ENCODE assay signal across 17 mouse cellular contexts in the genomic region with DNA sequence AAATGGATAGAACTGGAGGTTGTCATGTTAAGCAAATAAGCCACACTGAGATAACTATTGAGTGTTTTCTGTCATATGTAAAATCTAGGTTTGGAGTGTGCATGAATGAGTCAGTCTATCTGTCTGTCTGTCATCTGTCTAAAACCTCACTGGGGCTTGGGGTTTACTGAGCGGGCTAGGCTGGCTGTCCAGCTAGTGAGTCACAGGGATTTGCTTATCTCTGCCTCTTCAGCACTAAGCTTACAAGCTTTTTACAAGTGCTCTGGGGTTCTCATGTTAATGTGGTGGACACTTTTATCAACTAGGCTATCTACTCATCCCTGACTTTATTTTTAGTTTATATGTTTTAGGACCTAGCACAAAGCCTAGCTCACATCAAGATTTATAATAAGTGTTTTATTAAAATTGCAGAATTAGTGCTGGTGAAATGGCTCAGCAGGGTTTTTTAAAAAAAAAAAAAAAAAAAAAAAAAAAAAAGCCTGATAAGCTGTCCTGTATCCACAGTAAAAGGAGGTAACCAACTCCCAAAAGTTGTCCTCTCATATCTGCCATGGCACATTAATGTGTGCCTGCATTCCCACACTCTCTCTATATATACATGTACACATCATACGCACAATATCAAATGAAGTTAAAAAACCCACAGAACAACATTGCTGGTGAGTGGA. TPM values are rescaled to one million over a fixed set of nuclear protein-coding genes. Genes with fewer than 3 reads are reported as not detected.
DNase-seq lines count a peak whose midpoint lies in the region; ATAC-seq and TF ChIP-seq lines count a peak whose summit lies in the region.
"Had no signal": no experiment of that assay in that cellular context is flagged by ENCODE, and none has a peak within 500 bp of the region (broad histone marks: within the 10 kb centered on the region; RNA-seq: fewer than 3 reads in every experiment).

No protein-coding gene starts in this region.

- no peak for TF ChIP-seq POLR2A in myocyte (IDR thresholded peaks at IDR 0.05; ENCODE audit: insufficient read length, low read depth)

- intact Hi-C loops in heart, postnatal 36 days (cut with DNase I) = no loop called here

- no peak for TF ChIP-seq CTCF in C2C12 (IDR thresholded peaks at IDR 0.05; ENCODE audit: control insufficient read depth, insufficient read depth, insufficient read length)
- TF ChIP-seq CTCF in intestine, postnatal 0 days (IDR thresholded peaks at IDR 0.05; ENCODE audit: low read depth) = no peak

- H3K79me3 ChIP-seq in C2C12 (ENCODE audit: low read depth) = peaks cover 61% of the 10 kb centered on the region

- no peak overlapping the region for H3K9ac ChIP-seq in heart, embryonic 14.5 days (ENCODE audit: low read length)
- no peak overlapping the region for H3K9ac ChIP-seq in intestine, postnatal 0 days (ENCODE audit: low read depth, low read length)
- H3K9ac ChIP-seq: forebrain, embryonic 15.5 days; heart, embryonic 15.5 days; hindbrain, embryonic 15.5 days; midbrain, embryonic 15.5 days had no signal

- H3K79me2 ChIP-seq in C2C12 (ENCODE audit: control insufficient read depth, insufficient read depth) (peaks cover 94% of the 10 kb centered on the region), myocyte (ENCODE audit: control insufficient read depth, insufficient read depth) (peaks cover 89% of the 10 kb centered on the region)

- H3K4me1 ChIP-seq in heart, embryonic 14.5 days (ENCODE audit: control insufficient read depth in 2 of 2, insufficient read depth in 2 of 2, low read length in 2 of 2) = peaks cover 2 to 46% of the 10 kb centered on the region in 2 experiments; a peak in 3 of 4 replicates
- H3K4me1 ChIP-seq in intestine, postnatal 0 days (replicated peaks; ENCODE audit: control insufficient read depth, insufficient read depth, low read length) = no peaks in the 10 kb centered on the region; the same call in 1 of the 2 replicates
- H3K4me1 ChIP-seq: forebrain, embryonic 15.5 days; hindbrain, embryonic 15.5 days; midbrain, embryonic 15.5 days had no signal

- 35% methylated on average over 2 of the region's 2 CpGs for WGBS in heart, embryonic 14.5 days
- WGBS in intestine, postnatal 0 days = 70% methylated on average over 2 of the region's 2 CpGs

- no peak for DNase-seq in heart, postnatal 36 days
- DNase-seq in c-Kit-positive CD71-negative TER-119-negative erythroid progenitor cells, embryonic 14.5 days (ENCODE audit: low read depth) = peak; percentile 43
- no peak for DNase-seq in embryo, embryonic 10 days (ENCODE audit: low spot score)
- DNase-seq: cerebellum, adult 9-11 months; kidney, adult 18-20 months; kidney, postnatal 36 days; lung, adult 18-20 months; right cerebral cortex, postnatal 14 days; thymus, postnatal 36 days had no signal

- H3ac ChIP-seq in C2C12 (ENCODE audit: control insufficient read depth, insufficient read length, low read depth) = no peak overlapping the region
- no peak overlapping the region for H3ac ChIP-seq in myocyte (ENCODE audit: control insufficient read depth, insufficient read length)

- H3K27ac ChIP-seq in heart, embryonic 14.5 days (replicated peaks in 1 of 2; ENCODE audit: control insufficient read depth in 1 of 2, insufficient read depth in 1 of 2, low read depth in 2 of 2, low read length in 2 of 2) = no peak overlapping the region
- H3K27ac ChIP-seq in intestine, postnatal 0 days (ENCODE audit: low read depth, low read length) = no peak overlapping the region
- H3K27ac ChIP-seq: forebrain, embryonic 15.5 days; heart, embryonic 15.5 days; hindbrain, embryonic 15.5 days; midbrain, embryonic 15.5 days had no signal

- no peak for ATAC-seq in heart, embryonic 14.5 days (ENCODE audit: insufficient number of reproducible peaks, insufficient read depth, low FRiP score, low read depth)
- ATAC-seq in intestine, postnatal 0 days = no peak
- ATAC-seq: forebrain, embryonic 15.5 days; midbrain, embryonic 15.5 days had no signal

- no peaks in the 10 kb centered on the region for H3K27me3 ChIP-seq in heart, embryonic 14.5 days (ENCODE audit: control insufficient read depth, insufficient read depth, low read length)
- H3K27me3 ChIP-seq in C2C12 (ENCODE audit: control insufficient read depth, insufficient read depth, insufficient read length) (no peaks in the 10 kb centered on the region), myocyte (ENCODE audit: control insufficient read depth, insufficient read depth, insufficient read length) (no peaks in the 10 kb centered on the region)
- H3K27me3 ChIP-seq in intestine, postnatal 0 days (replicated peaks; ENCODE audit: control insufficient read depth, insufficient read depth, low read length) = no peaks in the 10 kb centered on the region
- H3K27me3 ChIP-seq: forebrain, embryonic 15.5 days; heart, embryonic 15.5 days; hindbrain, embryonic 15.5 days; midbrain, embryonic 15.5 days had no signal

- no peaks in the 10 kb centered on the region for H3K9me3 ChIP-seq in heart, embryonic 14.5 days (ENCODE audit: control insufficient read depth, low read length)
- H3K9me3 ChIP-seq in intestine, postnatal 0 days (ENCODE audit: control insufficient read depth) = no peaks in the 10 kb centered on the region
- H3K9me3 ChIP-seq: forebrain, embryonic 15.5 days; heart, embryonic 15.5 days; hindbrain, embryonic 15.5 days; midbrain, embryonic 15.5 days had no signal

- H3K4me3 ChIP-seq in heart, embryonic 14.5 days (ENCODE audit: control insufficient read depth in 1 of 2, insufficient read depth in 1 of 2, low read depth in 1 of 2, low read length in 2 of 2) = no peak overlapping the region
- H3K4me3 ChIP-seq in C2C12 (ENCODE audit: insufficient read depth, poor library complexity, severe bottlenecking) (no peak overlapping the region), myocyte (no peak overlapping the region)
- no peak overlapping the region for H3K4me3 ChIP-seq in intestine, postnatal 0 days (ENCODE audit: low read depth, low read length)
- H3K4me3 ChIP-seq: forebrain, embryonic 15.5 days; heart, embryonic 15.5 days; hindbrain, embryonic 15.5 days; midbrain, embryonic 15.5 days had no signal

- peak overlapping the region; percentile 23; the same call in 1 of the 2 replicates for H3K4me2 ChIP-seq in heart, embryonic 14.5 days (ENCODE audit: low read length)
- H3K4me2 ChIP-seq in myocyte (ENCODE audit: low read depth) = peak overlapping the region; percentile 46
- H3K4me2 ChIP-seq in intestine, postnatal 0 days (replicated peaks; ENCODE audit: low read depth) = no peak overlapping the region
- H3K4me2 ChIP-seq: forebrain, embryonic 15.5 days; heart, embryonic 15.5 days; hindbrain, embryonic 15.5 days; midbrain, embryonic 15.5 days had no signal

- H3K36me3 ChIP-seq in heart, embryonic 14.5 days (ENCODE audit: control insufficient read depth, insufficient read depth, low read length) = no peaks in the 10 kb centered on the region
- no peaks in the 10 kb centered on the region for H3K36me3 ChIP-seq in C2C12 (ENCODE audit: control insufficient read depth, insufficient read depth)
- no peaks in the 10 kb centered on the region for H3K36me3 ChIP-seq in myocyte (ENCODE audit: control insufficient read depth, insufficient read depth)
- no peaks in the 10 kb centered on the region for H3K36me3 ChIP-seq in intestine, postnatal 0 days (ENCODE audit: control insufficient read depth, insufficient read depth)
- H3K36me3 ChIP-seq: forebrain, embryonic 15.5 days; heart, embryonic 15.5 days; hindbrain, embryonic 15.5 days; midbrain, embryonic 15.5 days had no signal

TF ChIP-seq in C2C12, 6 proteins besides CTCF, POLR2A, EP300 and RAD21:
- peak; percentile 35 for TF ChIP-seq FOSL1 (IDR thresholded peaks at IDR 0.05; ENCODE audit: insufficient read depth, low read length, poor library complexity, severe bottlenecking)
- no peak for TF ChIP-seq MAX (IDR thresholded peaks at IDR 0.05)
- TF ChIP-seq CEBPB (IDR thresholded peaks at IDR 0.05; ENCODE audit: low read depth) = no peak
- TF ChIP-seq MYOG (IDR thresholded peaks at IDR 0.05; ENCODE audit: control insufficient read depth, extremely low read depth, insufficient read length) = no peak
- TF ChIP-seq USF1 (IDR thresholded peaks at IDR 0.05; ENCODE audit: low read depth) = no peak
- peak; percentile 41 for TF ChIP-seq MYOD1 (IDR thresholded peaks at IDR 0.05; ENCODE audit: control insufficient read depth, insufficient read length, low read depth)
TF ChIP-seq in C2C12: peak in this region for 2.

TF ChIP-seq in myocyte, 11 proteins besides CTCF, POLR2A, EP300 and RAD21:
- no peak for TF ChIP-seq E2F4 (IDR thresholded peaks at IDR 0.05; ENCODE audit: insufficient read depth)
- TF ChIP-seq REST (IDR thresholded peaks at IDR 0.05; ENCODE audit: insufficient read depth, insufficient read length) = no peak
- TF ChIP-seq USF1 (IDR thresholded peaks at IDR 0.05; ENCODE audit: low read depth) = no peak
- no peak for TF ChIP-seq CEBPB (IDR thresholded peaks at IDR 0.05; ENCODE audit: insufficient read depth, poor library complexity, severe bottlenecking)
- TF ChIP-seq MYOD1 (IDR thresholded peaks at IDR 0.05; ENCODE audit: control insufficient read depth in 1 of 3, insufficient read length in 2 of 3, low read depth in 2 of 3) = peak in 1 of 3 experiments; percentile 29
- TF ChIP-seq SRF (IDR thresholded peaks at IDR 0.05; ENCODE audit: control insufficient read depth, insufficient read length, low read depth) = no peak

RNA-seq across cellular contexts. Expression of gene Adam10, which starts 9.6 kb away (rescaled TPM):
- 69.7 and 72.1 TPM in 2 replicates for polyA plus RNA-seq in heart, embryonic 14.5 days (2014; fragmentation: Nextera tagmentation; extraction: Ambion mirVana)
- 10 to 100 TPM; 36.6 to 42.8 TPM for total RNA-seq in heart, postnatal 36 days (2021)
- 20.6 TPM for polyA plus RNA-seq in C2C12 (2012; fragmentation: generic; extraction: Trizol)
- 18.3 TPM for polyA plus RNA-seq in myocyte (2012; fragmentation: generic; extraction: Trizol)
- polyA plus RNA-seq in intestine, postnatal 0 days (2015; fragmentation: Nextera tagmentation; extraction: Ambion mirVana) = 33.5 and 34.2 TPM in 2 replicates

RNA-seq across cellular contexts. Expression of gene Mindy2, which starts 31.5 kb away (rescaled TPM):
- polyA plus RNA-seq in heart, embryonic 14.5 days (2014; fragmentation: Nextera tagmentation; extraction: Ambion mirVana) = 13.4 and 15.9 TPM in 2 replicates
- total RNA-seq in heart, postnatal 36 days (2021) = 10 to 100 TPM; 32.7 to 34.8 TPM
- polyA plus RNA-seq in C2C12 (2012; fragmentation: generic; extraction: Trizol) = 1.3 TPM
- 4.0 TPM for polyA plus RNA-seq in myocyte (2012; fragmentation: generic; extraction: Trizol)
- 8.5 and 9.5 TPM in 2 replicates for polyA plus RNA-seq in intestine, postnatal 0 days (2015; fragmentation: Nextera tagmentation; extraction: Ambion mirVana)

RNA-seq across cellular contexts. Expression of gene Gm10642, which starts 32.4 kb away (rescaled TPM):
- 0.15 and 0.45 TPM in 2 replicates for polyA plus RNA-seq in heart, embryonic 14.5 days (2014; fragmentation: Nextera tagmentation; extraction: Ambion mirVana)
- under 1 TPM; 0.27 to 0.31 TPM for total RNA-seq in heart, postnatal 36 days (2021)
- 0.02 TPM for polyA plus RNA-seq in C2C12 (2012; fragmentation: generic; extraction: Trizol)
- polyA plus RNA-seq in myocyte (2012; fragmentation: generic; extraction: Trizol) = 0.48 TPM
- polyA plus RNA-seq in intestine, postnatal 0 days (2015; fragmentation: Nextera tagmentation; extraction: Ambion mirVana) = 1.4 and 1.5 TPM in 2 replicates
